Mouse (Mus musculus) C2C12 (cell line): ENCODE results near the gene Rere. TPM values are rescaled to one million over a fixed set of nuclear protein-coding genes. Genes with fewer than 3 reads are reported as not detected.

ENCODE experiments used
- H3K27me3 ChIP-seq: one replicate; pipeline ENCODE4 v1.6.1; 2011; ENCODE audit not compliant: control insufficient read depth, insufficient read depth, insufficient read length
- H3K36me3 ChIP-seq: one replicate; pipeline ENCODE4 v1.6.1; 2011; ENCODE audit not compliant: control insufficient read depth, insufficient read depth
- H3K4me3 ChIP-seq: one replicate; pipeline ENCODE4 v1.5.1; 2011; ENCODE audit warnings: mild to moderate bottlenecking, control low read depth; ENCODE audit not compliant: poor library complexity, insufficient read depth, severe bottlenecking
- H3K79me2 ChIP-seq: one replicate; pipeline ENCODE4 v1.6.1; 2011; ENCODE audit not compliant: control insufficient read depth, insufficient read depth
- H3K79me3 ChIP-seq: one replicate; pipeline ENCODE4 v1.6.1; 2011; ENCODE audit warnings: low read depth, control low read depth
- H3ac ChIP-seq: one replicate; pipeline ENCODE3; 2011; ENCODE audit warnings: low read depth; ENCODE audit not compliant: control insufficient read depth, insufficient read length
- CEBPB ChIP-seq: IDR thresholded peaks from one replicate; pipeline ENCODE4 v1.6.1; 2011; ENCODE audit warnings: low read depth, mild to moderate bottlenecking, control low read depth, moderate library complexity
- CTCF ChIP-seq: IDR thresholded peaks from one replicate; pipeline ENCODE4 v1.5.1; 2011; ENCODE audit not compliant: control insufficient read depth, insufficient read depth, insufficient read length
- FOSL1 ChIP-seq: IDR thresholded peaks from one replicate; pipeline ENCODE4 v1.8.0; 2011; ENCODE audit warnings: mild to moderate bottlenecking, low read length; ENCODE audit not compliant: poor library complexity, insufficient read depth, severe bottlenecking
- MAX ChIP-seq: IDR thresholded peaks from one replicate; pipeline ENCODE4 v1.6.1; 2011; ENCODE audit warnings: mild to moderate bottlenecking, control low read depth
- MYOD1 ChIP-seq: IDR thresholded peaks from one replicate; pipeline ENCODE4 v1.6.1; 2011; ENCODE audit warnings: low read depth; ENCODE audit not compliant: control insufficient read depth, insufficient read length
- MYOG ChIP-seq: IDR thresholded peaks from one replicate; pipeline ENCODE4 v1.6.1; 2011; ENCODE audit not compliant: control insufficient read depth, insufficient read length; ENCODE audit errors: extremely low read depth
- USF1 ChIP-seq: IDR thresholded peaks from one replicate; pipeline ENCODE4 v1.6.1; 2011; ENCODE audit warnings: low read depth, mild to moderate bottlenecking, control low read depth, moderate library complexity
- polyA plus RNA-seq: library from polyadenylated mRNA; unstranded; fragments of >200 nt; fragmentation: generic; extraction: Trizol; gene quantifications from one replicate; pipeline ENCODE4 v1.2.1, GENCODE M21; 2012; ENCODE audit warnings: missing spikeins

Rere gene
- polyA plus RNA-seq, 1 experiment = 27.1 TPM

- no peaks in the 10 kb centered on the region for H3K27me3 ChIP-seq
- H3ac ChIP-seq = no peak overlapping the region
- peaks cover 7% of the 10 kb centered on the region for H3K36me3 ChIP-seq
- TF ChIP-seq CTCF = no peak
- TF ChIP-seq MAX = no peak
- no peak for TF ChIP-seq CEBPB
- TF ChIP-seq FOSL1 = no peak
- TF ChIP-seq MYOG = no peak
- TF ChIP-seq USF1 = no peak
- no peak for TF ChIP-seq MYOD1
- H3K79me2 ChIP-seq = peaks cover 100% of the 10 kb centered on the region
- peaks cover 64% of the 10 kb centered on the region for H3K79me3 ChIP-seq
- H3K4me3 ChIP-seq = no peak overlapping the region
These were observed 304.8 kb downstream of the Rere start for GRCm38 (mm10) chr4:150586275-150586674.

GRCm38 (mm10) chr4:150587597-150588299 is 306.3 kb downstream of the Rere start:
- H3ac ChIP-seq = no peak overlapping the region
- peaks cover 7% of the 10 kb centered on the region for H3K36me3 ChIP-seq
- no peak for TF ChIP-seq CEBPB
- TF ChIP-seq MYOG = no peak
- no peak for TF ChIP-seq MAX
- TF ChIP-seq USF1 = no peak
- TF ChIP-seq CTCF = no peak
- no peak for TF ChIP-seq FOSL1
- no peak for TF ChIP-seq MYOD1
- H3K79me2 ChIP-seq = peaks cover 100% of the 10 kb centered on the region
- no peaks in the 10 kb centered on the region for H3K27me3 ChIP-seq
- H3K4me3 ChIP-seq = no peak overlapping the region
- H3K79me3 ChIP-seq = peaks cover 61% of the 10 kb centered on the region

- Histone ChIP-seq H3ac (no peak overlapping the region), H3K4me3 (no peak overlapping the region), H3K36me3 (peaks cover 7% of the 10 kb centered on the region), H3K27me3 (no peaks in the 10 kb centered on the region), H3K79me2 (peaks cover 100% of the 10 kb centered on the region), H3K79me3 (peaks cover 55% of the 10 kb centered on the region)
- no peak for TF ChIP-seq CTCF
- no peak for TF ChIP-seq CEBPB
- TF ChIP-seq FOSL1 = no peak
- no peak for TF ChIP-seq MYOG
- TF ChIP-seq MYOD1 = no peak
- no peak for TF ChIP-seq USF1
- no peak for TF ChIP-seq MAX
These were observed 306.8 kb downstream of the Rere start for GRCm38 (mm10) chr4:150588300-150588621.

GRCm38 (mm10) chr4:150590621-150591282 is 309.3 kb downstream of the Rere start:
- Histone ChIP-seq H3ac (no peak overlapping the region), H3K79me3 (peaks cover 42% of the 10 kb centered on the region), H3K27me3 (no peaks in the 10 kb centered on the region), H3K4me3 (no peak overlapping the region), H3K79me2 (peaks cover 97% of the 10 kb centered on the region), H3K36me3 (peaks cover under 1% of the 10 kb centered on the region)
- TF ChIP-seq CTCF = no peak
- no peak for TF ChIP-seq FOSL1
- no peak for TF ChIP-seq MYOG
- no peak for TF ChIP-seq MAX
- no peak for TF ChIP-seq CEBPB
- no peak for TF ChIP-seq MYOD1
- TF ChIP-seq USF1 = no peak

- H3K4me3 ChIP-seq = no peak overlapping the region
- H3K36me3 ChIP-seq = no peaks in the 10 kb centered on the region
- H3K27me3 ChIP-seq = no peaks in the 10 kb centered on the region
- no peak overlapping the region for H3ac ChIP-seq
- H3K79me3 ChIP-seq = peaks cover 41% of the 10 kb centered on the region
- TF ChIP-seq MYOG (no peak), USF1 (no peak), MAX (no peak), MYOD1 (no peak), CTCF (no peak), CEBPB (no peak), FOSL1 (no peak)
- H3K79me2 ChIP-seq = peaks cover 97% of the 10 kb centered on the region
These were observed 310.2 kb downstream of the Rere start for GRCm38 (mm10) chr4:150591602-150592001.

- Histone ChIP-seq H3ac (no peak overlapping the region), H3K79me2 (peaks cover 97% of the 10 kb centered on the region), H3K79me3 (peaks cover 40% of the 10 kb centered on the region), H3K36me3 (peaks cover under 1% of the 10 kb centered on the region), H3K27me3 (no peaks in the 10 kb centered on the region), H3K4me3 (no peak overlapping the region)
- TF ChIP-seq USF1 = no peak
- TF ChIP-seq MYOD1 = no peak
- no peak for TF ChIP-seq MYOG
- TF ChIP-seq MAX = no peak
- no peak for TF ChIP-seq CEBPB
- TF ChIP-seq CTCF = no peak
- no peak for TF ChIP-seq FOSL1
These were observed 310.6 kb downstream of the Rere start for GRCm38 (mm10) chr4:150592087-150592486.
